In genomic region chr17:46521174-46521573, GRCm38 (mm10) we compare ENCODE assay signal across 1 mouse cellular context.
TF ChIP-seq lines count a peak whose summit lies in the region.

No protein-coding gene starts in this region.

TF ChIP-seq in MEL, 35 proteins besides CTCF, POLR2A, EP300 and RAD21 (continued from another document):
- TF ChIP-seq MAX (IDR thresholded peaks at IDR 0.05; ENCODE audit: low read length) = no peak
- no peak for TF ChIP-seq ETS1 (IDR thresholded peaks at IDR 0.05; ENCODE audit: low read depth, low read length)
- no peak for TF ChIP-seq ZC3H11A (IDR thresholded peaks at IDR 0.05; ENCODE audit: low read depth, low read length)
- TF ChIP-seq SIN3A (IDR thresholded peaks at IDR 0.05; ENCODE audit: low read length) = no peak
- TF ChIP-seq MYC (IDR thresholded peaks at IDR 0.05; ENCODE audit: low read depth, low read length) = no peak
- TF ChIP-seq MEF2A (IDR thresholded peaks at IDR 0.05; ENCODE audit: extremely low read depth, insufficient replicate concordance, low read depth, low read length, poor library complexity, severe bottlenecking) = no peak
TF ChIP-seq in MEL: peak in this region for 0.
